Mouse (Mus musculus) T-helper 2 cell (primary cell): ENCODE measurements around the gene Slamf1.

Experiments used
- in situ Hi-C: fragments of 300-600 bp; cut with MboI, MseI; formaldehyde crosslinking; loops from one replicate; pipeline ENCODE4 v1.15.1; 2025; ENCODE audit warnings: high pct_unique_total_duplicates

The Slamf1 gene

DNA sequence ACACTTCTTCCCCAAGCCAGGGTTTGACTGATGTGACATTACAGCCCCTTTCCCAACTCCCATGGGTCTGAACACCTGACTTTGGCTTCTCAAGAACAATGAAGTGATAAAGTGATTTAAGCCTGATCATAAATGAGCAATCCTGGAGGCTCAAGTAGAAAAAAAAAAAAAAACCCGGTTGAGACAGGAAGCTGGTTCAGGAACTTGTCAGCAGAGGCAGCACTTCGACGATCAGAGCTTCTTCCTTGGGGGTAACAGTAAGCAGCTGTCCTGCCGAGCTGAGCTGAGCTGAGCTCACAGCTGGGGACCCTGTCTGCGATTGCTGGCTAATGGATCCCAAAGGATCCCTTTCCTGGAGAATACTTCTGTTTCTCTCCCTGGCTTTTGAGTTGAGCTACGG, at the start of gene Slamf1:
Gene Slamf1 (plus strand): TSS at position 230 of the 400 bp plus-strand sequence.
- in situ Hi-C loops, result loop anchor here (10.0 kb wide), 1 partner anchor 1648 kb away; no protein-coding TSS in a partner anchor

GRCm38 (mm10) chr1:171731195-171731594, 35.7 kb upstream of the Slamf1 start:
- in situ Hi-C loops, result no loop called here

- in situ Hi-C loops, result no loop called here
Observed at GRCm38 (mm10) chr1:171734898-171735297, 32.0 kb upstream of the Slamf1 start.

DNA sequence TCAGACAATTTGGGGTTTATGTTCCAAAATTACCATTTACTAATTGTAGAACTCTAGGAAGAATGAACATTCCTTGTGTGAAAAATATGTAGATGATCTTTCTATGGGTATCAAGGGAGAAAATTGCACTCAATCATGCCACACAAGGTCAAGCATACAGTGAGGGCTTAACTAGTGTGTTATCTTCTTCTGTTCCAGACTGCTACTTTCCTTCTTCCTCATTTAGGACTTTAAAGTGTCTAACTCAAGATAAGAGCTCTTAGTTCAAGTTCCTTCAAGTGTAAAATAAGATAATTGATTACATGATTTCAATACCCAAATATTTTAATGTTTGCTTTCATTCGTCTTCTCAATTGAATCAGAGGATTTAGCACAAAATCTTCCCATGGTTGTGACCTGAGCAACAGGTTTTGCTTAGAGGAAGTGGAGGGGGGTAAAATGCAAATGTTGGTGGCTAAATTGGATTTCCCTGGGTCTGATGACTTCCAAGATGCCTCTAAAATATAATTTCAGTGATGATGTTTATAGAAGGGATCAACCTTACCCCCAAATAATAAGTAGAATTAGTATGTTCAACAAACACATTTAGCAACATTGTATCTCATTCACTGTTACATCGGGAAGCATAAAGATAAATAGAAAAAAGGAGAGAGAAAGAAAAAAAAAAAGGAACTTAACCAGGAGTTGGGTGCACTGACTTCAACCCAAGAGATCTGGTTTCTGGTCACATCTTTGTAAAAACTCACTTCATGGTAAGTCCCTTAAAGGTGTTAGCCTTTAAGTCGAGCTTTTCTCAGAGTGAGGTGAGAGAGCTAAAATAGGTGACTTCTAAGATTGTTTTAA, 18.6 kb upstream of the Slamf1 start:
- in situ Hi-C loops, result no loop called here

GRCm38 (mm10) chr1:171761853-171762448, 5.0 kb upstream of the Slamf1 start:
- in situ Hi-C loops, result loop anchor here (10.0 kb wide), 1 partner anchor 1653 kb away; no protein-coding TSS in a partner anchor

DNA sequence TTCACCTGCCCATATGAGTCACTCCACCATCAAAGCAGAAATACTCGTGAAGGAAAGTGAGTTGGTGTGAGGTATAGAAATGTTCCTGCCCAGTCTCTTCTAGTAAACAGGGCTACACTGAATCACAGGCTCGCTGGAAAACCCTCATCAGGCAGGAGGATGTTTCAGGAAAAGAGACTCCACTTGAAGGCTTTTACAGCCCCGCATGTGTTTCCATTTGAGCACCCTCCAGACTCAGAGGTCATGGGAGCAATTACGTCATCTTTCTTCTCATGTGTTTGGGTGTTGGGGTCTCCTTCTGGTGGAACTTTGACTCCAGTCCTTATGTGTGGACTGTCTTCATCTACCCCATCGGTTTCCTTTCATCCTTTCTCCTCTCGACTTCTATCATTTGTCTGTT, 4.1 kb downstream of the Slamf1 start:
- in situ Hi-C loops, result no loop called here

DNA sequence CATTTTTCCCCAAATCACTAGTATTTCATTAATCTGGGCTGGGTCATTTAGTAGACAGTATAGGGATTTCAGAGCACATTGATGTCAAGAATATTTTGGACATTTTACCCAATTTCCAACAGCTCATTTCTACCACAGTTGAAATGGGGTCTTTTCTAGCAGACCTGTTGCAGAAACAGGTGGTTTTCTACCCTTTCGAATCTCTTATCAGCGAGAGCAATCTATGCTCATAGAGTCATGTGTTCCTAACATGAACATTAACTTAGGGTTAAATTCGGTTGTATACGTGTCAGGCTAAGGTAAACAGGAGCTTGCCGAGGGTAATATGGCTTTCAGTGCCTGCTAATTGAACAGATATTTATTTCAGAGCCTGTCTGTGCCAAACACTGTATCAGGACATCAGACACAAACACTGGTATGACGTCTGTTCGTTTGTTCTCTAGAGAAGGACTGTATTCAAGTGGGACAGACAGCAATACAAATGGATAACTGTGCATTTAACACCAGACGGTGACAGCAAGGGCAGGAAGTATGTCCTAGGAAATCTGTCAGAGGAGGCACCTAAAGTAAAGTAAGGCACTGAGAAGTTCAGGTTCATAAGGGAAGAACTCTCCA, 5.3 kb downstream of the Slamf1 start:
- in situ Hi-C loops, result no loop called here

DNA sequence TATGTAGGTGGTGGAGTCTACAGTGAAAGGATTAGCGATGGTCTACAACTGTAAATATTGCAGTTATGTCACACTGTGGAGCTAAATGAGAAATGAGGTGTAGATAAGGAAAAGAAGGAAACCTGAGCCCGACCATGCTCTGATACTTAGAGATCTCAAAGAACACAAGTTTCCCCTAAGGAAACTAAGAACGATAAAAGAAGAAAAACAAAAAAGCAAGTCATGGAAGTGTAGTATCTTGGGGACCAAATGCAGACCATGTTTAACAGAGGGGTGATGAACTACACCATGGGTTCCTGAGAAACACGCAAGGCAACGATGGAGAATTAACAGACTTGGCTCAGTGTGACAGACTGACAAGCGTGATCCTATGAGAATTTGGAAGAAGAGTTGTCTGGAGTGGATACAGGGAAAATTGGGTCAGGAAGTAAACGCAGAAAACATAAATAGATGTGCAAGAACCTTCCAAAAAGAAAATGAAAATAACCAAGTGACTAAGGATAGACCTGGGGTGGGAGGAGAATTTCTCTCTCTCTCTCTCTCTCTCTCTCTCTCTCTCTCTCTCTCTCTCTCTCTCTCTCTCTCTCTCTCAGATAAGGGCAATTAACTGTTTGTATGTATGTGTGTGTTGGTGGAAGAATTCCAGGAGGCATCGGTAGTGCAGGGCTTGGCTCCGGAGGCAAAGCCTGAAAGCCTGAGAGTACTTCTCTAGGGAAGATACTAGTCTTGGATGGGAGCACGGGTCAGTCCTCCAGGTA, 6.5 kb downstream of the Slamf1 start:
- in situ Hi-C loops, result no loop called here

GRCm38 (mm10) chr1:171774266-171774665, 7.3 kb downstream of the Slamf1 start:
- in situ Hi-C loops, result no loop called here

- in situ Hi-C loops, result no loop called here
Observed at GRCm38 (mm10) chr1:171774678-171775077, 7.8 kb downstream of the Slamf1 start.

GRCm38 (mm10) chr1:171775781-171776180, 8.9 kb downstream of the Slamf1 start:
- in situ Hi-C loops, result no loop called here

GRCm38 (mm10) chr1:171777026-171777425, 10.1 kb downstream of the Slamf1 start:
- in situ Hi-C loops, result no loop called here

- in situ Hi-C loops, result no loop called here
Observed at GRCm38 (mm10) chr1:171782287-171782915, 15.5 kb downstream of the Slamf1 start.

DNA sequence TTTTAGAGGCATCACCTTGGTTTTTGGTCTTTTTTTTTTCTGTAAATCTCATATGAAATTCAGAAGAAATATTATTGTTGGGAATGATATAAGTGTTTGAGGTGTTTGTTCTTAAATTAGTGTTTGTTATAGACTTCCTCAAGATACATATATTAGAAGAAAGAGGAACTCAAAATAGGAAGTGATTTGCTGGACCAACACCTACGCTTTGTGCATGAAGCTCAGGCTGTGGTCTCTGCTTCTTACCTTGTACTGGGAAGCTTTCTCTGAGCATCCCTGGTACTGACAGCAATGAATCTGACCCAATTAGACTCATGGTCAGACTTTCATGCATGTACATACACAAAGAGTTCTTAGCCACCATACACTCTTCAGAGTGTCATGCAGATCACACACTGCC, 18.9 kb downstream of the Slamf1 start:
- in situ Hi-C loops, result no loop called here

DNA sequence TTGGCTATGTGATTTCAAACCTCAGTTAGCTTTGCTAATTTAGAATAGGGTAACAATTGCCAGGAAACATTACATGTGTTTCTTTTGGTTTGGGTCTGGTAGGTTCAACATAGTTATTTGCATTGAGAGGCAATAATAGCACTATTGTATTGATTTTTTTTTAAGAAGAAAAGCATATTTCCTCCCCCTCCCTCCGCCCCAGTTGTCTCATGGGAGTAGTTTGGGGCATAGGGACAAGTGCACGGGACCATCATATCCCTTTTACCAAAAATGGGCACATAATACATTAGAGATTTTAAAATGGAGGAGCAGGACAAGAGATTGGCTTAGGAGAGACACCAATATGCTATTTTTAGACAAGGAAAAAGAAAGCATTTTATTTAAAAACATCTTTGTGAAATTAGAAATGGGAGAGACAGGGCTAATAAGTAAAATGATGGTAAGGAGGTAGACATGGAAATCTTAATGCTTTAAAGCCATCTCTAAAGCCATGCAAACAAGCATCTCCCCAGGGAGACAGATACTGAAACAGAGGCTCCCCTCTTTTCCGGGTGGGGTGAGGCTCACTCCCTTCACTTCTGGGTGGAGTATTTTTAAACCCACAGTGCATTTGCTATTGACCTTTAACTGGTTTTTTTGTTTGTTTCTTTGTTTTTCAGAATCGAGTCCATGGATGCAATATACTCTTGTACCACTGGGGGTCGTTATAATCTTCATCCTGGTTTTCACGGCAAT, 20.5 kb downstream of the Slamf1 start:
- in situ Hi-C loops, result no loop called here

DNA sequence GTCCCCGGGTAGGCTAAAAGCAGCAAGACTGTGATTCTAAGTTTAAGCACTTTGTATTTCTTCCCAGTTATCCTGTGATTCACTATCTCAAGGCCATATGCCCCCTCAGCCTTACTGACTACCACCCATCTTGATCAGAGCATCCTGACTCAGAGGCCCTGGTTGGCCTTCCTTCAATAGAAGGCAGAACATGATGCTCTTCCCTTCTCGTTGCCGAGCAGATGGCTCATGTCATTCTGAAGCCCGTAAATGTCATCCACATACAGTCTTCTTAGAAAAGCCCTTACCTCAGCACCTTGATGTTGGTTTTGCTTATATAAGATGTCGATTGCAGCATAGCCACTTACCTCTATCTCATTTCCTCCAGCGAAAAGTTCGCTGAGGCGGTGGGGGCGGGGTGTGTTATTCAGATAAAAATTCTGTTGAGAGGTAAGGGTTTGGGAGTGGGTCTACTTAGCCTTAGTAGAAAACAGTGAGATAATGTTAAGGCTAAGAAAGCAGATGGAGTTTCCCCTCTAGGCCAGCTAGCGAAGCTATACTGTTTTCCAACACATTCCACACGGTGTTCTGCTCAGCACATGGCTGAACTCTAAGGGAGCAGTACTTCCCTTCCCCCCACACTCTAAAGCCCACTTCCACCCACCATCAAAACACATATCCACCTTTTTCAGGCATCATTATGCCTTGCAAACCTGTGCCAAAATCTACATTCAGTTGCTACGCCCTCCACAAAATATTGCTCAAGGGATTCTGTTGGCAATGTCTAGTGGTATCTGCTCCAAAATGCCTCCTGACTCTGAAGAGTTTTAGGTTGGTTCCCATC, 21.7 kb downstream of the Slamf1 start:
- in situ Hi-C loops, result no loop called here

GRCm38 (mm10) chr1:171789407-171789806, 22.5 kb downstream of the Slamf1 start:
- in situ Hi-C loops, result no loop called here

GRCm38 (mm10) chr1:171791491-171791890, 24.6 kb downstream of the Slamf1 start:
- in situ Hi-C loops, result no loop called here

GRCm38 (mm10) chr1:171796185-171796584, 29.3 kb downstream of the Slamf1 start:
- in situ Hi-C loops, result no loop called here

DNA sequence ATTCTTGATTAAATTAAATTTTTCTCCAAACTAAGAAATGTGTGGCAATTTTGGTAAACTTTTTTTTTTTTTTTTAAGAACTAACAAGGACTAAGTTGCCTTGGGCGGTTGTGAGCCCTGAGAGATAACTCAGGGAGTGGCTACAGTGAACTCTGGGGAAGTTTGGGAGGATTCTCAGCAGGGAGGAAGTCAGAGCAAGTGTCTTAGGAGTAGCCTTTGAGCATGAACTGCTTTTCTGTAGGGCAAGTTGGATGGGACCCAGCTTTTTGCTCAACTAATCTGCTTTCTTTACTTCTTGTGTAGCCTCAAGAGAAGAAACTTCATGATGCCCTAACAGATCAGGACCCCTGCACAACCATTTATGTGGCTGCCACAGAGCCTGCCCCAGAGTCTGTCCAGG, 30.9 kb downstream of the Slamf1 start:
- in situ Hi-C loops, result no loop called here
